Mouse (Mus musculus): ENCODE measurements around the gene Pkhd1.

DNA sequence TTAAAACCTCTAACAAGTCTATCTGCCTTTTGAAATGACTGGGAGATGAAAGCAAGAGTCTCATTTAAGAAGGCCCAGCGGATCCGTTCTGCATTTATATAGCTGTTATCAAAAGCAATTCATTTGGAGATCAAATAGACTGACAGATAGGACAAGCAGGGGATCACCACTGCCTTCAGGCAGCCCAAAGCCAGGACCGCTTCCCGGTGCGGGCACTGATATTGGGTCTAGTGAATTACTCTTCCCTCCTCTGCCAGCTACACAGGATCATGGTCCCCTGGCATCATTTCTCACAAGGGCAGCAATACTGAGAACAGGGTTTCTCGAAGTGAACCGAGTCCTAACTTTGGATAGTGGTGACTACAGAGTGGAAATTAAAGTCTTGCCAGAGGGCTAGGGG, 582.6 kb downstream of the Pkhd1 start:
- no peak for TF ChIP-seq CTCF (IDR thresholded peaks at IDR 0.05; ENCODE audit: low read depth, low read length)
- no peak for TF ChIP-seq POLR2A (IDR thresholded peaks at IDR 0.05; ENCODE audit: insufficient read depth, low read length)
- no peak for TF ChIP-seq EP300 (IDR thresholded peaks at IDR 0.05; ENCODE audit: insufficient read depth, low read depth, low read length)
